Mouse (Mus musculus) CH12.LX (cell line): ENCODE data around the gene Trh. TPM values are rescaled to one million over a fixed set of nuclear protein-coding genes. Genes with fewer than 3 reads are reported as not detected.

Experiments
- DNase-seq: peaks from one replicate; pipeline ENCODE4 v3.0.0-alpha.2; 2013; ENCODE audit errors: extremely low read depth
- H3K27ac ChIP-seq: 2 replicates; pipeline ENCODE4 v1.5.1; 2012; ENCODE audit warnings: low read depth, mild to moderate bottlenecking, control low read depth, moderate library complexity; ENCODE audit not compliant: insufficient read depth
- H3K27me3 ChIP-seq: replicated peaks from 2 replicates; pipeline ENCODE3; 2012; ENCODE audit warnings: inconsistent platforms
- H3K36me3 ChIP-seq, 2 experiments: replicated peaks in 1 of 2; 2 replicates each; pipeline versions ENCODE3 to v1.6.1; 2012; ENCODE audit warnings: inconsistent platforms in 1 of 2, low read length in 1 of 2, mild to moderate bottlenecking in 1 of 2, mixed read lengths in 1 of 2, moderate library complexity in 1 of 2; ENCODE audit not compliant: control insufficient read depth in 1 of 2, insufficient read depth in 1 of 2
- H3K4me1 ChIP-seq, 2 experiments: 2 replicates each; pipeline ENCODE4 v1.6.1; 2012; ENCODE audit warnings: inconsistent platforms in 1 of 2, moderate library complexity in 1 of 2; ENCODE audit not compliant: insufficient read depth in 2 of 2, control insufficient read depth in 1 of 2
- H3K4me2 ChIP-seq: 2 replicates; pipeline ENCODE4 v1.6.1; 2012; ENCODE audit warnings: low read depth, mild to moderate bottlenecking, control low read depth; ENCODE audit not compliant: poor library complexity, insufficient read depth, severe bottlenecking
- H3K4me3 ChIP-seq, 3 experiments: fragments of 150-350 bp in 1 of 3; sonication (generic) in 1 of 3; replicated peaks in 1 of 3; 2 replicates each; pipeline versions ENCODE3 to v1.5.1; 2011 to 2012; ENCODE audit warnings: low read depth in 2 of 3, low read length in 2 of 3, mild to moderate bottlenecking in 2 of 3, moderate library complexity in 2 of 3, control low read depth in 1 of 3, improper control_type of control experiment in 1 of 3, inconsistent platforms in 1 of 3, mixed read lengths in 1 of 3; ENCODE audit not compliant: poor library complexity in 1 of 3
- H3K79me2 ChIP-seq: replicated peaks from 2 replicates; pipeline ENCODE4 v1.6.1; 2012; ENCODE audit warnings: mild to moderate bottlenecking, moderate library complexity; ENCODE audit not compliant: control insufficient read depth, poor library complexity, insufficient read depth, severe bottlenecking; ENCODE audit errors: extremely low read depth
- H3K9ac ChIP-seq: 2 replicates; pipeline ENCODE4 v1.6.1; 2012; ENCODE audit warnings: low read depth, mild to moderate bottlenecking, control low read depth, moderate library complexity; ENCODE audit not compliant: insufficient read depth
- H3K9me3 ChIP-seq: replicated peaks from 2 replicates; pipeline ENCODE3; 2012; ENCODE audit warnings: low read length, inconsistent platforms, mixed read lengths
- BHLHE40 ChIP-seq: IDR thresholded peaks from 2 replicates; pipeline ENCODE4 v1.6.1; 2011; ENCODE audit warnings: mild to moderate bottlenecking, low read depth, low read length, improper control_type of control experiment
- CHD1 ChIP-seq: IDR thresholded peaks from 2 replicates; pipeline ENCODE4 v1.6.1; 2012; ENCODE audit warnings: low read depth, low read length, improper control_type of control experiment, inconsistent platforms
- CHD2 ChIP-seq: IDR thresholded peaks from 2 replicates; pipeline ENCODE4 v1.6.1; 2011; ENCODE audit warnings: low read length, improper control_type of control experiment
- CTCF ChIP-seq, 2 experiments: IDR thresholded peaks in 1 of 2; conservative IDR thresholded peaks in 1 of 2; 2 replicates each; pipeline ENCODE4 v1.5.1; 2011 to 2012; ENCODE audit warnings: low read depth in 2 of 2, low read length in 2 of 2, improper control_type of control experiment in 1 of 2, inconsistent platforms in 1 of 2, mild to moderate bottlenecking in 1 of 2, moderate library complexity in 1 of 2
- E2F4 ChIP-seq: IDR thresholded peaks from 2 replicates; pipeline ENCODE4 v1.6.1; 2011; ENCODE audit warnings: low read depth, low read length, improper control_type of control experiment; ENCODE audit not compliant: insufficient replicate concordance
- ELF1 ChIP-seq: IDR thresholded peaks from 2 replicates; pipeline ENCODE4 v1.6.1; 2014; ENCODE audit warnings: low read depth, mild to moderate bottlenecking, inconsistent platforms, low read length, improper control_type of control experiment
- EP300 ChIP-seq: IDR thresholded peaks from 2 replicates; pipeline ENCODE4 v1.6.1; 2011; ENCODE audit warnings: low read length, improper control_type of control experiment
- ETS1 ChIP-seq: conservative IDR thresholded peaks from 2 replicates; pipeline ENCODE4 v1.6.1; 2012; ENCODE audit warnings: low read depth, mild to moderate bottlenecking, inconsistent platforms, low read length, improper control_type of control experiment, moderate library complexity
- GABPA ChIP-seq: IDR thresholded peaks from 2 replicates; pipeline ENCODE4 v1.6.1; 2012; ENCODE audit warnings: low read depth, low read length, improper control_type of control experiment, inconsistent platforms; ENCODE audit not compliant: insufficient replicate concordance
- HCFC1 ChIP-seq: IDR thresholded peaks from 2 replicates; pipeline ENCODE4 v1.6.1; 2012; ENCODE audit warnings: low read depth, mild to moderate bottlenecking, inconsistent platforms, low read length, improper control_type of control experiment
- IRF4 ChIP-seq: IDR thresholded peaks from 2 replicates; pipeline ENCODE4 v1.6.1; 2014; ENCODE audit warnings: low read depth, mild to moderate bottlenecking, inconsistent platforms, low read length, improper control_type of control experiment
- JUN ChIP-seq: IDR thresholded peaks from 2 replicates; pipeline ENCODE4 v1.6.1; 2011; ENCODE audit warnings: low read depth, mild to moderate bottlenecking, low read length, improper control_type of control experiment, moderate library complexity; ENCODE audit not compliant: insufficient read depth
- JUND ChIP-seq: conservative IDR thresholded peaks from 2 replicates; pipeline ENCODE4 v1.6.1; 2011; ENCODE audit warnings: low read depth, low read length, improper control_type of control experiment
- KAT2A ChIP-seq: IDR thresholded peaks from 2 replicates; pipeline ENCODE4 v1.6.1; 2012; ENCODE audit warnings: low read length, improper control_type of control experiment, inconsistent platforms; ENCODE audit not compliant: insufficient replicate concordance
- MAFK ChIP-seq: IDR thresholded peaks from 2 replicates; pipeline ENCODE4 v1.6.1; 2011; ENCODE audit warnings: low read length, improper control_type of control experiment; ENCODE audit not compliant: insufficient replicate concordance
- MAX ChIP-seq: IDR thresholded peaks from 2 replicates; pipeline ENCODE4 v1.6.1; 2011; ENCODE audit warnings: low read length, improper control_type of control experiment
- MAZ ChIP-seq: IDR thresholded peaks from 2 replicates; pipeline ENCODE4 v1.6.1; 2012; ENCODE audit warnings: low read depth, mild to moderate bottlenecking, inconsistent platforms, low read length, improper control_type of control experiment, moderate library complexity
- MEF2A ChIP-seq: IDR thresholded peaks from 2 replicates; pipeline ENCODE4 v1.6.1; 2014; ENCODE audit warnings: low read depth, mild to moderate bottlenecking, inconsistent platforms, low read length, improper control_type of control experiment, borderline replicate concordance
- MXI1 ChIP-seq: IDR thresholded peaks from 2 replicates; pipeline ENCODE4 v1.6.1; 2011; ENCODE audit warnings: mild to moderate bottlenecking, low read depth, low read length, improper control_type of control experiment
- MYC ChIP-seq: IDR thresholded peaks from 2 replicates; pipeline ENCODE4 v1.6.1; 2011; ENCODE audit warnings: low read depth, mild to moderate bottlenecking, improper control_type of control experiment, low read length
- NELFE ChIP-seq: IDR thresholded peaks from 2 replicates; pipeline ENCODE4 v1.6.1; 2011; ENCODE audit warnings: low read depth, low read length, improper control_type of control experiment
- NRF1 ChIP-seq: IDR thresholded peaks from 2 replicates; pipeline ENCODE4 v1.6.1; 2014; ENCODE audit warnings: low read depth, mild to moderate bottlenecking, inconsistent platforms, low read length, improper control_type of control experiment, moderate library complexity
- PAX5 ChIP-seq: IDR thresholded peaks from 2 replicates; pipeline ENCODE4 v1.6.1; 2012; ENCODE audit warnings: low read length, inconsistent platforms, mixed read lengths
- POLR2A ChIP-seq: IDR thresholded peaks from 2 replicates; pipeline ENCODE4 v1.6.1; 2011; ENCODE audit warnings: low read depth, mild to moderate bottlenecking, improper control_type of control experiment, low read length
- POLR2AphosphoS2 ChIP-seq: IDR thresholded peaks from 2 replicates; pipeline ENCODE4 v1.6.1; 2011; ENCODE audit warnings: low read depth, low read length, improper control_type of control experiment
- RAD21 ChIP-seq: IDR thresholded peaks from 2 replicates; pipeline ENCODE4 v1.6.1; 2011; ENCODE audit warnings: low read depth, mild to moderate bottlenecking, low read length, improper control_type of control experiment, moderate library complexity
- RCOR1 ChIP-seq: conservative IDR thresholded peaks from 2 replicates; pipeline ENCODE4 v1.6.1; 2012; ENCODE audit warnings: low read depth, mild to moderate bottlenecking, inconsistent platforms, low read length, improper control_type of control experiment
- SIN3A ChIP-seq: IDR thresholded peaks from 2 replicates; pipeline ENCODE4 v1.6.1; 2012; ENCODE audit warnings: low read length, improper control_type of control experiment, inconsistent platforms
- SMC3 ChIP-seq: IDR thresholded peaks from 2 replicates; pipeline ENCODE4 v1.6.1; 2011; ENCODE audit warnings: low read depth, low read length, improper control_type of control experiment
- TBP ChIP-seq: conservative IDR thresholded peaks from 2 replicates; pipeline ENCODE4 v1.6.1; 2011; ENCODE audit warnings: low read depth, low read length, improper control_type of control experiment
- TCF12 ChIP-seq: IDR thresholded peaks from 2 replicates; pipeline ENCODE4 v1.6.1; 2014; ENCODE audit warnings: low read depth, mild to moderate bottlenecking, inconsistent platforms, low read length, improper control_type of control experiment
- UBTF ChIP-seq: IDR thresholded peaks from 2 replicates; pipeline ENCODE4 v1.6.1; 2012; ENCODE audit warnings: low read depth, mild to moderate bottlenecking, inconsistent platforms, low read length, improper control_type of control experiment, moderate library complexity
- USF1 ChIP-seq: IDR thresholded peaks from 2 replicates; pipeline ENCODE4 v1.6.1; 2014; ENCODE audit warnings: low read depth, mild to moderate bottlenecking, inconsistent platforms, low read length, improper control_type of control experiment
- USF2 ChIP-seq: conservative IDR thresholded peaks from 2 replicates; pipeline ENCODE4 v1.6.1; 2011; ENCODE audit warnings: low read depth, low read length, improper control_type of control experiment
- ZC3H11A ChIP-seq: IDR thresholded peaks from 2 replicates; pipeline ENCODE4 v1.6.1; 2012; ENCODE audit warnings: low read depth, mild to moderate bottlenecking, inconsistent platforms, low read length, improper control_type of control experiment
- ZKSCAN1 ChIP-seq: IDR thresholded peaks from 2 replicates; pipeline ENCODE4 v1.6.1; 2012; ENCODE audit warnings: low read depth, inconsistent platforms, low read length, improper control_type of control experiment, borderline replicate concordance
- ZMIZ1 ChIP-seq: IDR thresholded peaks from 2 replicates; pipeline ENCODE4 v1.6.1; 2012; ENCODE audit warnings: low read depth, mild to moderate bottlenecking, inconsistent platforms, low read length, improper control_type of control experiment
- ZNF384 ChIP-seq: IDR thresholded peaks from 2 replicates; pipeline ENCODE4 v1.6.1; 2012; ENCODE audit warnings: low read depth, low read length, improper control_type of control experiment, inconsistent platforms
- dilution Hi-C: fragments of 300-500 bp; cut with MboI; formaldehyde crosslinking; loops from 2 replicates; pipeline ENCODE4 v1.14.3; 2020; ENCODE audit warnings: low sequenced_read_pairs; ENCODE audit not compliant: extremely low pct_unique_long_range_greater_than_20kb, extremely low pct_ligation_motif_present
- in situ Hi-C: fragments of 300-500 bp; cut with MboI; formaldehyde crosslinking; loops from 3 replicates; pipeline ENCODE4 v1.14.3; 2019; ENCODE audit warnings: low sequenced_read_pairs, low pct_ligation_motif_present, low pct_unique_long_range_greater_than_20kb, mixed read lengths
- polyA plus RNA-seq: library from polyadenylated mRNA; unstranded; fragments of >175 nt; gene quantifications from 2 replicates; pipeline ENCODE4 v1.2.1, GENCODE M21; 2012; ENCODE audit warnings: low read depth; ENCODE audit not compliant: insufficient read length
- total RNA-seq, 2 experiments: library from RNA; depleted of rRNA; stranded (reverse); fragments of 300-350 nt in 1 of 2; fragments of >200 nt in 1 of 2; gene quantifications; 2 replicates each; pipeline ENCODE4 v1.2.3; 2012 to 2014

The Trh gene
- total and polyA plus RNA-seq, 3 experiments, result not detected

GRCm38 (mm10) chr6:92214773-92215449 is 29.5 kb downstream of the Trh start, which contains the start of gene Rbsn:
Gene Rbsn (minus strand): TSS chr6:92214925.
- dilution Hi-C loops, result no loop called here

GRCm38 (mm10) chr6:92214055-92214772 is 30.2 kb downstream of the Trh start:
- Histone ChIP-seq H3K9ac (peak overlapping the region; percentile 67), H3K4me1 (peaks cover 2 to 14% of the 10 kb centered on the region in 2 experiments; a peak in 2 of 4 replicates), H3K27ac (peak overlapping the region; percentile 48), H3K4me3 (peak overlapping the region; percentile 92 to 99 (median 97)), H3K9me3 (no peaks in the 10 kb centered on the region), H3K4me2 (peak overlapping the region; percentile 69), H3K27me3 (peaks cover 12% of the 10 kb centered on the region), H3K79me2 (peaks cover 20% of the 10 kb centered on the region), H3K36me3 (peaks cover 3 to 26% of the 10 kb centered on the region in 2 experiments)
- TF ChIP-seq CHD2 (no peak), ELF1 (no peak), MYC (0 out of 2 replicates have a peak, but pooled peaks have one; percentile 10)
- dilution Hi-C loops, result no loop called here
- in situ Hi-C loops, result no loop called here
- peak; percentile 11 for DNase-seq

More at GRCm38 (mm10) chr6:92214773-92215449, 29.5 kb downstream of the Trh start, which contains the start of gene Rbsn:
- H3K27ac ChIP-seq, result peak within 1 kb of the TSS; percentile 48
- H3K79me2 ChIP-seq, result peaks cover 20% of the 10 kb centered on the region
- H3K4me1 ChIP-seq, result peaks cover 2 to 14% of the 10 kb centered on the region in 2 experiments; a peak in 2 of 4 replicates
- peak within 1 kb of the TSS; percentile 92 to 99 (median 97) for H3K4me3 ChIP-seq
- H3K36me3 ChIP-seq, result peaks cover 0 to 19% of the 10 kb centered on the region in 2 experiments
- H3K9me3 ChIP-seq, result no peaks in the 10 kb centered on the region
- peak; percentile 92 for DNase-seq
- peak within 1 kb of the TSS; percentile 70 for H3K4me2 ChIP-seq
- H3K9ac ChIP-seq, result peak within 1 kb of the TSS; percentile 67
- in situ Hi-C loops, result no loop called here
- TF ChIP-seq USF1 (no peak), BHLHE40 (peak; percentile 28; the same call in 1 of the 2 replicates), ETS1 (no peak), USF2 (no peak), TBP (peak; percentile 46; the same call in 1 of the 2 replicates), CHD2 (no peak), E2F4 (no peak), MEF2A (peak; percentile 73), SIN3A (peak; percentile 84), JUND (no peak), ZMIZ1 (peak; percentile 77; the same call in 1 of the 2 replicates), JUN (no peak), NELFE (peak; percentile 82), TCF12 (peak; percentile 85), CHD1 (no peak), MAZ (no peak), HCFC1 (peak; percentile 96), MAX (peak; percentile 79), ELF1 (peak; percentile 95), GABPA (peak; percentile 53; the same call in 1 of the 2 replicates), MYC (no peak), RAD21 (no peak), SMC3 (no peak), NRF1 (peak; percentile 94), CTCF (conservative IDR thresholded peaks at IDR 0.05 in 1 of 2, IDR thresholded peaks at IDR 0.05 in 1 of 2; ENCODE audit: low read depth in 2 of 2, low read length in 2 of 2) (peak in 1 of 2 experiments; percentile 13; a peak in 1 of 4 replicates), ZNF384 (no peak), PAX5 (no peak), EP300 (no peak), POLR2AphosphoS2 (peak; percentile 60; the same call in 1 of the 2 replicates), RCOR1 (no peak), IRF4 (peak; percentile 61; the same call in 1 of the 2 replicates), ZC3H11A (no peak), POLR2A (peak; percentile 76), MAFK (no peak), MXI1 (peak; percentile 67), ZKSCAN1 (no peak), KAT2A (peak; percentile 89; the same call in 1 of the 2 replicates), UBTF (no peak)
- TF ChIP-seq, all 38 proteins: peak for 18
- H3K27me3 ChIP-seq, result peaks cover 14% of the 10 kb centered on the region
